Mouse (Mus musculus) lung, embryonic 14.5 days (tissue): ENCODE measurements at regions not wholly inside any gene's neighbourhood (a gene's known extent, or its start where the extent isn't known, plus 50 kb on each side); places are given as distances from the start of the nearest gene placed in this dataset.

Experiments used
- ATAC-seq: fragments of 200-750 bp; cut with Nextera tagmentation; 2 replicates; pipeline ENCODE4 v1.8.0; 2017; ENCODE audit warnings: mild to moderate bottlenecking, moderate TSS enrichment, moderate library complexity; ENCODE audit not compliant: insufficient read depth
- DNase-seq: peaks from one replicate; pipeline ENCODE4 v3.0.0-alpha.2; 2015
- H3K27ac ChIP-seq: fragments of 300-500 bp; sonication (generic); 2 replicates; pipeline ENCODE4 v1.5.1; 2014; ENCODE audit warnings: low read depth, mild to moderate bottlenecking, moderate library complexity
- H3K27me3 ChIP-seq: fragments of 300-500 bp; sonication (generic); 2 replicates; pipeline ENCODE4 v1.6.1; 2014; ENCODE audit warnings: low read length, control low read depth; ENCODE audit not compliant: insufficient read depth
- H3K36me3 ChIP-seq: fragments of 300-500 bp; sonication (generic); 2 replicates; pipeline ENCODE4 v1.6.1; 2014; ENCODE audit warnings: control low read depth; ENCODE audit not compliant: insufficient read depth
- H3K4me1 ChIP-seq: fragments of 300-500 bp; sonication (generic); 2 replicates; pipeline ENCODE4 v1.6.1; 2014; ENCODE audit warnings: antibody characterized with exemption, control low read depth; ENCODE audit not compliant: insufficient read depth
- H3K4me2 ChIP-seq: fragments of 300-500 bp; sonication (generic); 2 replicates; pipeline ENCODE4 v1.6.1; 2014; ENCODE audit warnings: mild to moderate bottlenecking
- H3K4me3 ChIP-seq: fragments of 300-500 bp; sonication (generic); 2 replicates; pipeline ENCODE4 v1.5.1; 2014; ENCODE audit warnings: low read depth, low read length
- H3K9ac ChIP-seq: fragments of 300-500 bp; sonication (generic); 2 replicates; pipeline ENCODE4 v1.6.1; 2014
- H3K9me3 ChIP-seq: fragments of 300-500 bp; sonication (generic); 2 replicates; pipeline ENCODE4 v1.6.1; 2016; ENCODE audit warnings: low read depth, low read length, control low read depth
- CTCF ChIP-seq: IDR thresholded peaks from 2 replicates; pipeline ENCODE4 v1.5.1; 2016; ENCODE audit warnings: antibody characterized with exemption, low read depth
- WGBS: fragments of 180-500 bp; shearing (Covaris S2); extraction: QIAGEN DNeasy Blood & Tissue Kit; methylation state at CpG from one replicate; pipeline ENCODE4 v1.1.7; 2014; 5-methylcytosine and 5-hydroxymethylcytosine counted together

GRCm38 (mm10) chr5:119335211-119335610, 335.3 kb upstream of the Tbx3 start:
- no peak overlapping the region for H3K27ac ChIP-seq
- 87% methylated on average over 2 of the region's 2 CpGs for WGBS
- ATAC-seq (no peak), DNase-seq (no peak)
- H3K9me3 ChIP-seq: no peaks in the 10 kb centered on the region
- H3K4me1 ChIP-seq: no peaks in the 10 kb centered on the region
- no peaks in the 10 kb centered on the region for H3K27me3 ChIP-seq
- no peak overlapping the region for H3K4me2 ChIP-seq
- no peak overlapping the region for H3K4me3 ChIP-seq
- no peak overlapping the region for H3K9ac ChIP-seq
- H3K36me3 ChIP-seq: no peaks in the 10 kb centered on the region
- no peak for TF ChIP-seq CTCF

- WGBS: 46% methylated on average over 6 of the region's 6 CpGs
- Histone ChIP-seq H3K4me1 (no peaks in the 10 kb centered on the region), H3K9ac (no peak overlapping the region), H3K9me3 (no peaks in the 10 kb centered on the region), H3K27me3 (no peaks in the 10 kb centered on the region), H3K4me3 (no peak overlapping the region), H3K36me3 (no peaks in the 10 kb centered on the region), H3K27ac (no peak overlapping the region), H3K4me2 (no peak overlapping the region)
- ATAC-seq (no peak), DNase-seq (no peak)
- no peak for TF ChIP-seq CTCF
These were observed 334.5 kb upstream of the Tbx3 start for GRCm38 (mm10) chr5:119335979-119336378.

GRCm38 (mm10) chr5:119337739-119338138, 332.7 kb upstream of the Tbx3 start:
- H3K9me3 ChIP-seq: no peaks in the 10 kb centered on the region
- no peaks in the 10 kb centered on the region for H3K36me3 ChIP-seq
- no peaks in the 10 kb centered on the region for H3K27me3 ChIP-seq
- DNase-seq (no peak), ATAC-seq (no peak)
- H3K4me1 ChIP-seq: no peaks in the 10 kb centered on the region
- H3K9ac ChIP-seq: no peak overlapping the region
- WGBS: 52% methylated on average over 4 of the region's 4 CpGs
- H3K27ac ChIP-seq: no peak overlapping the region
- no peak overlapping the region for H3K4me2 ChIP-seq
- no peak overlapping the region for H3K4me3 ChIP-seq
- TF ChIP-seq CTCF: no peak

GRCm38 (mm10) chr5:119338711-119339110, 331.8 kb upstream of the Tbx3 start:
- H3K36me3 ChIP-seq: no peaks in the 10 kb centered on the region
- 96% methylated on average over 6 of the region's 6 CpGs for WGBS
- no peak for ATAC-seq

GRCm38 (mm10) chr5:119348303-119348702, 322.2 kb upstream of the Tbx3 start:
- H3K27ac ChIP-seq: no peak overlapping the region
- TF ChIP-seq CTCF: no peak
- no peak overlapping the region for H3K4me3 ChIP-seq
- no peak overlapping the region for H3K9ac ChIP-seq
- WGBS: 31% methylated on average over 4 of the region's 4 CpGs
- H3K4me1 ChIP-seq: no peaks in the 10 kb centered on the region
- H3K9me3 ChIP-seq: no peaks in the 10 kb centered on the region
- DNase-seq (peak; percentile 28), ATAC-seq (peak; percentile 24; the same call in 1 of the 2 replicates)
- no peak overlapping the region for H3K4me2 ChIP-seq
- no peaks in the 10 kb centered on the region for H3K36me3 ChIP-seq
- H3K27me3 ChIP-seq: no peaks in the 10 kb centered on the region

More at GRCm38 (mm10) chr5:119338711-119339110, 331.8 kb upstream of the Tbx3 start:
- Histone ChIP-seq H3K4me3 (no peak overlapping the region), H3K9me3 (no peaks in the 10 kb centered on the region), H3K27me3 (no peaks in the 10 kb centered on the region), H3K27ac (no peak overlapping the region), H3K4me1 (no peaks in the 10 kb centered on the region), H3K4me2 (no peak overlapping the region), H3K9ac (no peak overlapping the region)
- no peak for TF ChIP-seq CTCF
- no peak for DNase-seq

- no peak for TF ChIP-seq CTCF
- Histone ChIP-seq H3K36me3 (no peaks in the 10 kb centered on the region), H3K9ac (no peak overlapping the region), H3K27ac (no peak overlapping the region), H3K4me1 (no peaks in the 10 kb centered on the region), H3K27me3 (no peaks in the 10 kb centered on the region), H3K9me3 (no peaks in the 10 kb centered on the region), H3K4me2 (no peak overlapping the region), H3K4me3 (no peak overlapping the region)
- DNase-seq (no peak), ATAC-seq (no peak)
- 70% methylated on average over 6 of the region's 6 CpGs for WGBS
These were observed 321.1 kb upstream of the Tbx3 start for GRCm38 (mm10) chr5:119349395-119349794.

GRCm38 (mm10) chr5:119350325-119350915, 320.0 kb upstream of the Tbx3 start:
- H3K36me3 ChIP-seq: no peaks in the 10 kb centered on the region
- no peaks in the 10 kb centered on the region for H3K27me3 ChIP-seq
- no peaks in the 10 kb centered on the region for H3K4me1 ChIP-seq
- no peaks in the 10 kb centered on the region for H3K9me3 ChIP-seq
- no peak for DNase-seq
- no peak for TF ChIP-seq CTCF
- no peak for ATAC-seq
- H3K4me2 ChIP-seq: no peak overlapping the region
- WGBS: 45% methylated on average over 8 of the region's 8 CpGs
- no peak overlapping the region for H3K27ac ChIP-seq
- no peak overlapping the region for H3K9ac ChIP-seq
- H3K4me3 ChIP-seq: no peak overlapping the region
